Mouse (Mus musculus) testis, adult 2 months (tissue): ENCODE results near the gene Lhfpl5.

Experiments used
- CTCF ChIP-seq: fragments of 200-500 bp; IDR thresholded peaks from 2 replicates; pipeline ENCODE4 v1.5.1; 2012; ENCODE audit warnings: low read depth, mild to moderate bottlenecking, inconsistent platforms, low read length, moderate library complexity; ENCODE audit not compliant: control insufficient read depth, insufficient read depth, insufficient replicate concordance
- POLR2A ChIP-seq: fragments of 200-500 bp; IDR thresholded peaks from 2 replicates; pipeline ENCODE4 v1.6.1; 2012; ENCODE audit warnings: low read depth, mild to moderate bottlenecking, inconsistent platforms, low read length, moderate library complexity; ENCODE audit not compliant: control insufficient read depth

DNA sequence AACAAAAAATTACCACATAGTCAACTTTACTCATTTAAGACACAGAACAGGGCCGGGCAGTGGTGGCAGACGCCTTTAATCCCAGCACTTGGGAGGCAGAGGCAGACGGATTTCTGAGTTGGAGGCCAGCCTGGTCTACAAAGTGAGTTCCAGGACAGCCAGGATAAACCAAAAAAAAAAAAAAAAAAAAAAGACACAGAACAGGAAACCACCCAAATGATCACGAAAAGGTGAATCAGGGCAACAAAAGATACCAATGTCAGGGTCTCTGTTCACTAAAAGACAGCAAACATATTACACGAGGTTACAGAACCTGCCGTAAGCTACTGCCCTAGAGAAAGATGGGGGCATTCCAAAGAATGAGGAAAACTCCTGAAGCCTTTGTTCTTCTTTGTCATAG is 37.7 kb downstream of the Lhfpl5 start:
- no peak for TF ChIP-seq POLR2A
- no peak for TF ChIP-seq CTCF
